Mouse (Mus musculus) midbrain, postnatal 0 days (tissue): Measurements from ENCODE around the gene Cpxm1. TPM values are rescaled to one million over a fixed set of nuclear protein-coding genes. Genes with fewer than 3 reads are reported as not detected.

Experiments
- ATAC-seq: fragments of 200-750 bp; cut with Nextera tagmentation; 2 replicates; pipeline ENCODE4 v1.8.0; 2017; ENCODE audit warnings: moderate number of reproducible peaks, mild to moderate bottlenecking, moderate TSS enrichment, moderate library complexity; ENCODE audit not compliant: low FRiP score
- DNase-seq: peaks from one replicate; pipeline ENCODE4 v3.0.0-alpha.2; 2015; ENCODE audit warnings: low spot score
- H3K27ac ChIP-seq: fragments of 300-500 bp; sonication (generic); 2 replicates; pipeline ENCODE4 v1.5.1; 2014; ENCODE audit warnings: low read depth, mild to moderate bottlenecking, low read length, mixed read lengths
- H3K27me3 ChIP-seq: fragments of 300-500 bp; sonication (generic); 2 replicates; pipeline ENCODE4 v1.6.1; 2014; ENCODE audit warnings: low read length, control low read depth, mixed read lengths; ENCODE audit not compliant: insufficient read depth
- H3K36me3 ChIP-seq: fragments of 300-500 bp; sonication (generic); 2 replicates; pipeline ENCODE4 v1.6.1; 2014; ENCODE audit warnings: low read length, control low read depth, mixed read lengths; ENCODE audit not compliant: insufficient read depth
- H3K4me1 ChIP-seq: fragments of 300-500 bp; sonication (generic); 2 replicates; pipeline ENCODE4 v1.6.1; 2014; ENCODE audit warnings: mild to moderate bottlenecking, control low read depth, antibody characterized with exemption, low read length, mixed read lengths; ENCODE audit not compliant: insufficient read depth
- H3K4me2 ChIP-seq: fragments of 300-500 bp; sonication (generic); 2 replicates; pipeline ENCODE4 v1.6.1; 2014; ENCODE audit warnings: low read depth, mild to moderate bottlenecking, low read length, mixed read lengths; ENCODE audit not compliant: poor library complexity, severe bottlenecking
- H3K4me3 ChIP-seq: fragments of 300-500 bp; sonication (generic); 2 replicates; pipeline ENCODE4 v1.5.1; 2014; ENCODE audit warnings: low read depth, mild to moderate bottlenecking, low read length, moderate library complexity
- H3K9ac ChIP-seq: fragments of 300-500 bp; sonication (generic); replicated peaks from 2 replicates; pipeline ENCODE4 v1.6.1; 2014; ENCODE audit warnings: mild to moderate bottlenecking, low read length, moderate library complexity, mixed read lengths; ENCODE audit not compliant: poor library complexity, severe bottlenecking
- H3K9me3 ChIP-seq: fragments of 300-500 bp; sonication (generic); 2 replicates; pipeline ENCODE4 v1.6.1; 2016; ENCODE audit warnings: low read length, control low read depth
- CTCF ChIP-seq: IDR thresholded peaks from 2 replicates; pipeline ENCODE4 v1.5.1; 2016; ENCODE audit warnings: antibody characterized with exemption, mild to moderate bottlenecking
- WGBS: fragments of 180-500 bp; shearing (Covaris S2); extraction: QIAGEN DNeasy Blood & Tissue Kit; methylation state at CpG from one replicate; pipeline ENCODE4 v1.1.7; 2014; 5-methylcytosine and 5-hydroxymethylcytosine counted together
- polyA plus RNA-seq: library from polyadenylated mRNA; unstranded; fragments of >200 nt; fragmentation: Nextera tagmentation; extraction: Ambion mirVana; gene quantifications from 2 replicates; pipeline ENCODE4 v1.2.1, GENCODE M21; 2015
- total RNA-seq: library from RNA; depleted of rRNA; stranded (reverse); fragments of >200 nt; gene quantifications from 2 replicates; pipeline ENCODE4 v1.2.3, GENCODE M21; 2014; rRNA removed

Cpxm1 gene
- total RNA-seq (25.4 and 26.2 TPM in 2 replicates), polyA plus RNA-seq (32.4 and 35.3 TPM in 2 replicates)

DNA sequence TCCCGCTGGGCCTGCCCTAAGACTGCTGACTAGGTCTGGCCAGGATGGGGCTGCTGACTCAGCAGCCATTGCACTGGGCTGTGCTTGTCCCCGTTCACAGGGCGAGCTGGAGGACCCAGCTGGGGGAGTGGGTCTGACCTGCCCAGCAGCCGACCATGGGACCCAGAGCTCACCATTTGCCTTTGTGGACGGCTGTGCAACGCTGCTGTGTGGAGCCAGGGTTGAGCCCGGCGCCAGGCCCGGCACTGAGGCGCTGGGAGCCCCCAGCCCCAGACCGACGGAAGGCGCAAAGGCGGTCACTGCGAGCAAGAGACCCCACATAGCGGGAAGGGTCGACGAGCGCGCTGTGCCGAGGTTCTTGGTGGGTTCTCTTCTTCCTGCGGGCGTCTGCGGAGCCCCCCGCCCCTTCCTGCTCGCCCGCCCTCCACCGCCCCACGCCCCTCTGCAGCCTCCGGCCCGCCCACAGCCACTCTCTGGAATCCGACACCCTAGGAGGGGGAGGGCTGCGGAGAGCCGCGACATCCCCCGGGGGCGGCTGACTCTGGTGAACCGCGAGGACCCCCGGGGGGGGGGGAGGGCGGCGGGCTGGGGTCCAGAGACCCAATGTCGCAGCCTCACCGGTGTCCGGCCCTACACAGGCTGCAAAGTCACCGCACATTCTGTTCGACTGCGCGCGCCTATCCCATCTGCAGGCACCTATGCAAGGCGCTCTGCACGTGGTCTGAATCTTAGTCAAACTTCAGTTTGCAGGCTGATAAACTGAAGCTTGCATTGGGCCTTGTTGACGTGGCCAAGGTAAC lies at the start of gene Cpxm1:
Gene Cpxm1, minus strand, starts transcription at position 389 of the 800 bp plus-strand sequence.
- DNase-seq (peak; percentile 33), ATAC-seq (peak; percentile 71; the same call in 1 of the 2 replicates)
- Histone ChIP-seq H3K36me3 (peaks cover 11% of the 10 kb centered on the region; the same call in 1 of the 2 replicates), H3K4me2 (peak within 1 kb of the TSS; percentile 92), H3K4me3 (peak within 1 kb of the TSS; percentile 49), H3K9me3 (no peaks in the 10 kb centered on the region), H3K9ac (peak within 1 kb of the TSS; percentile 62), H3K27me3 (no peaks in the 10 kb centered on the region; the same call in none of the 2 replicates), H3K4me1 (0 out of 2 replicates have a peak, but pooled peaks cover 8% of the 10 kb centered on the region), H3K27ac (0 out of 2 replicates have a peak within 1 kb of the TSS, but pooled peaks have one; percentile 18)
- TF ChIP-seq CTCF = no peak
- 1% methylated on average over 40 of the region's 53 CpGs for WGBS

DNA sequence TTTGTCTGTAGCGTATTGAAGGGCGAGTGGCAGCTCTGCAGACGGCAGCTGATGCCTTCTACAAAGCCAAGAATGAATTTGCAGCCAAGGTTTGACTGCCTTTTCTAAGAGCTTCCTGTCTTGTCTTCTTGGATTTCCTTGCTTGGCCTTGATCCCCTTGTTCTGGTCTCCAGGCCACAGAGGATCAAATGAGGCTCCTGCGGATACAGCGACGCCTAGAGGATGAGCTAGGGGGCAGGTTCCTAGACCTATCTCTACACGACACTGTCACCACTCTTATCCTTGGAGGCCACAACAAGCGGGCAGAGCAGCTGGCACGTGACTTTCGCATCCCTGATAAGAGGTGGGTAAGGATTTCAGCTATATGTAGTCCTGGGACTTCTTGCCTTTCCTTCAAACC lies 44.8 kb upstream of the Cpxm1 start:
- WGBS = 69% methylated on average over 10 of the region's 10 CpGs

GRCm38 (mm10) chr2:130439840-130440480 lies 42.6 kb upstream of the Cpxm1 start:
- Histone ChIP-seq H3K4me1 (no peaks in the 10 kb centered on the region), H3K27me3 (no peaks in the 10 kb centered on the region), H3K36me3 (peaks cover 71% of the 10 kb centered on the region), H3K9ac (no peak overlapping the region), H3K4me3 (no peak overlapping the region), H3K9me3 (no peaks in the 10 kb centered on the region), H3K4me2 (no peak overlapping the region), H3K27ac (no peak overlapping the region)
- ATAC-seq (no peak), DNase-seq (no peak)
- no peak for TF ChIP-seq CTCF
- 94% methylated on average over 4 of the region's 4 CpGs for WGBS

More for the DNA sequence above, 44.8 kb upstream of the Cpxm1 start:
- no peak overlapping the region for H3K27ac ChIP-seq
- H3K36me3 ChIP-seq = peaks cover 68% of the 10 kb centered on the region
- DNase-seq (no peak), ATAC-seq (no peak)
- no peaks in the 10 kb centered on the region for H3K27me3 ChIP-seq
- no peak overlapping the region for H3K4me2 ChIP-seq
- no peaks in the 10 kb centered on the region for H3K4me1 ChIP-seq
- no peaks in the 10 kb centered on the region for H3K9me3 ChIP-seq
- no peak overlapping the region for H3K9ac ChIP-seq
- 0 out of 2 replicates have a peak, but pooled peaks have one; percentile 2 for TF ChIP-seq CTCF
- H3K4me3 ChIP-seq = no peak overlapping the region

GRCm38 (mm10) chr2:130438861-130439260 lies 41.5 kb upstream of the Cpxm1 start:
- Histone ChIP-seq H3K4me2 (no peak overlapping the region), H3K4me3 (no peak overlapping the region), H3K27ac (no peak overlapping the region), H3K9me3 (no peaks in the 10 kb centered on the region), H3K36me3 (peaks cover 64% of the 10 kb centered on the region), H3K9ac (no peak overlapping the region), H3K27me3 (no peaks in the 10 kb centered on the region), H3K4me1 (no peaks in the 10 kb centered on the region)
- DNase-seq (no peak), ATAC-seq (no peak)
- WGBS = 91% methylated on average over 3 of the region's 3 CpGs
- TF ChIP-seq CTCF = no peak

GRCm38 (mm10) chr2:130436769-130437168 lies 39.4 kb upstream of the Cpxm1 start:
- Histone ChIP-seq H3K36me3 (peaks cover 46% of the 10 kb centered on the region), H3K27ac (no peak overlapping the region), H3K9ac (no peak overlapping the region), H3K4me3 (no peak overlapping the region), H3K4me1 (no peaks in the 10 kb centered on the region), H3K27me3 (no peaks in the 10 kb centered on the region), H3K9me3 (no peaks in the 10 kb centered on the region), H3K4me2 (no peak overlapping the region)
- 97% methylated on average over 1 of the region's 1 CpGs for WGBS
- ATAC-seq (no peak), DNase-seq (no peak)
- no peak for TF ChIP-seq CTCF

GRCm38 (mm10) chr2:130433152-130433551 lies 35.8 kb upstream of the Cpxm1 start:
- Histone ChIP-seq H3K4me1 (no peaks in the 10 kb centered on the region), H3K27ac (no peak overlapping the region), H3K4me2 (no peak overlapping the region), H3K9ac (no peak overlapping the region), H3K9me3 (no peaks in the 10 kb centered on the region), H3K27me3 (no peaks in the 10 kb centered on the region), H3K4me3 (no peak overlapping the region), H3K36me3 (peaks cover 14% of the 10 kb centered on the region)
- ATAC-seq = no peak
- 28% methylated on average over 4 of the region's 4 CpGs for WGBS
- TF ChIP-seq CTCF = peak; percentile 77
- DNase-seq = peak; percentile 71
